Mouse (Mus musculus) midbrain, postnatal 0 days (tissue): ENCODE measurements around the gene Lins1. TPM values are rescaled to one million over a fixed set of nuclear protein-coding genes. Genes with fewer than 3 reads are reported as not detected.

Experiments used
- ATAC-seq: fragments of 200-750 bp; cut with Nextera tagmentation; 2 replicates; pipeline ENCODE4 v1.8.0; 2017; ENCODE audit warnings: moderate number of reproducible peaks, mild to moderate bottlenecking, moderate TSS enrichment, moderate library complexity; ENCODE audit not compliant: low FRiP score
- DNase-seq: peaks from one replicate; pipeline ENCODE4 v3.0.0-alpha.2; 2015; ENCODE audit warnings: low spot score
- H3K27ac ChIP-seq: fragments of 300-500 bp; sonication (generic); 2 replicates; pipeline ENCODE4 v1.5.1; 2014; ENCODE audit warnings: low read depth, mild to moderate bottlenecking, low read length, mixed read lengths
- H3K27me3 ChIP-seq: fragments of 300-500 bp; sonication (generic); 2 replicates; pipeline ENCODE4 v1.6.1; 2014; ENCODE audit warnings: low read length, control low read depth, mixed read lengths; ENCODE audit not compliant: insufficient read depth
- H3K36me3 ChIP-seq: fragments of 300-500 bp; sonication (generic); 2 replicates; pipeline ENCODE4 v1.6.1; 2014; ENCODE audit warnings: low read length, control low read depth, mixed read lengths; ENCODE audit not compliant: insufficient read depth
- H3K4me1 ChIP-seq: fragments of 300-500 bp; sonication (generic); 2 replicates; pipeline ENCODE4 v1.6.1; 2014; ENCODE audit warnings: mild to moderate bottlenecking, control low read depth, antibody characterized with exemption, low read length, mixed read lengths; ENCODE audit not compliant: insufficient read depth
- H3K4me2 ChIP-seq: fragments of 300-500 bp; sonication (generic); 2 replicates; pipeline ENCODE4 v1.6.1; 2014; ENCODE audit warnings: low read depth, mild to moderate bottlenecking, low read length, mixed read lengths; ENCODE audit not compliant: poor library complexity, severe bottlenecking
- H3K4me3 ChIP-seq: fragments of 300-500 bp; sonication (generic); 2 replicates; pipeline ENCODE4 v1.5.1; 2014; ENCODE audit warnings: low read depth, mild to moderate bottlenecking, low read length, moderate library complexity
- H3K9ac ChIP-seq: fragments of 300-500 bp; sonication (generic); replicated peaks from 2 replicates; pipeline ENCODE4 v1.6.1; 2014; ENCODE audit warnings: mild to moderate bottlenecking, low read length, moderate library complexity, mixed read lengths; ENCODE audit not compliant: poor library complexity, severe bottlenecking
- H3K9me3 ChIP-seq: fragments of 300-500 bp; sonication (generic); 2 replicates; pipeline ENCODE4 v1.6.1; 2016; ENCODE audit warnings: low read length, control low read depth
- CTCF ChIP-seq: IDR thresholded peaks from 2 replicates; pipeline ENCODE4 v1.5.1; 2016; ENCODE audit warnings: antibody characterized with exemption, mild to moderate bottlenecking
- WGBS: fragments of 180-500 bp; shearing (Covaris S2); extraction: QIAGEN DNeasy Blood & Tissue Kit; methylation state at CpG from one replicate; pipeline ENCODE4 v1.1.7; 2014; 5-methylcytosine and 5-hydroxymethylcytosine counted together
- polyA plus RNA-seq: library from polyadenylated mRNA; unstranded; fragments of >200 nt; fragmentation: Nextera tagmentation; extraction: Ambion mirVana; gene quantifications from 2 replicates; pipeline ENCODE4 v1.2.1, GENCODE M21; 2015
- total RNA-seq: library from RNA; depleted of rRNA; stranded (reverse); fragments of >200 nt; gene quantifications from 2 replicates; pipeline ENCODE4 v1.2.3, GENCODE M21; 2014

Gene Lins1
- total and polyA plus RNA-seq, 2 experiments from 2014 or later, result 12.9 to 17.9 TPM

GRCm38 (mm10) chr7:66675800-66676199 lies 13.9 kb upstream of the Lins1 start:
- Histone ChIP-seq H3K4me3 (no peak overlapping the region), H3K27ac (no peak overlapping the region), H3K4me2 (no peak overlapping the region), H3K36me3 (peaks cover 64% of the 10 kb centered on the region), H3K9ac (no peak overlapping the region), H3K4me1 (no peaks in the 10 kb centered on the region), H3K9me3 (no peaks in the 10 kb centered on the region), H3K27me3 (no peaks in the 10 kb centered on the region)
- TF ChIP-seq CTCF, result no peak
- 92% methylated on average over 2 of the region's 2 CpGs for WGBS
- DNase-seq, result no peak
- ATAC-seq, result no peak

- ATAC-seq (no peak), DNase-seq (no peak)
- no peaks in the 10 kb centered on the region for H3K9me3 ChIP-seq
- peaks cover 34% of the 10 kb centered on the region for H3K36me3 ChIP-seq
- no peaks in the 10 kb centered on the region for H3K27me3 ChIP-seq
- no peak for TF ChIP-seq CTCF
- no peak overlapping the region for H3K27ac ChIP-seq
- no peak overlapping the region for H3K9ac ChIP-seq
- WGBS, result 92% methylated on average over 5 of the region's 5 CpGs
- no peak overlapping the region for H3K4me3 ChIP-seq
- H3K4me1 ChIP-seq, result no peaks in the 10 kb centered on the region
- H3K4me2 ChIP-seq, result no peak overlapping the region
These were observed 7.4 kb upstream of the Lins1 start for GRCm38 (mm10) chr7:66682119-66682863.

GRCm38 (mm10) chr7:66688721-66689120 lies 968 bp upstream of the Lins1 start:
- Histone ChIP-seq H3K9ac (peak overlapping the region; percentile 66), H3K36me3 (peaks cover 5% of the 10 kb centered on the region; the same call in 1 of the 2 replicates), H3K4me1 (no peaks in the 10 kb centered on the region; the same call in 1 of the 2 replicates), H3K27me3 (no peaks in the 10 kb centered on the region), H3K4me3 (peak overlapping the region; percentile 51), H3K9me3 (no peaks in the 10 kb centered on the region), H3K4me2 (peak overlapping the region; percentile 96), H3K27ac (no peak overlapping the region)
- no peak for ATAC-seq
- no peak for TF ChIP-seq CTCF
- under 1% methylated on average over 5 of the region's 5 CpGs for WGBS
- no peak for DNase-seq

DNA sequence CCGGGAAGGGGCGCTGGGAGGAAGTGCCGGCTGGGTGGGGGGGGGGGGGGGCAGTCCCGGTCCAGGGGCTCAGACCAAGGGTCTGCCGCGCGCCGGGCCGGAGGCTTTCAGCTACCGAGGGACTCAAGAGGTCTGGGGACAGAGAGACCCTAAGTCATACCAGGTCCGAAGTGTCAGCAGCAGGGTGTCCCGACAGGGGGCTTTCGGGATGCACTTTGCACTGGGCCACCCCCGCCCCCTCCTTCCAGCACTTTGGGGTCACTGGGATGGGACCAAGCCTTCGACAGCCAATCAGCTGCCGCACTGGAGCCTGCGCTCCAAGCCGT lies 432 bp upstream of the Lins1 start, which contains the start of gene Asb7:
Asb7 (minus strand) TSS at position 303 of the 326 bp plus-strand sequence.
- 2% methylated on average over 17 of the region's 18 CpGs for WGBS
- TF ChIP-seq CTCF, result no peak; the same call in 1 of the 2 replicates
- Histone ChIP-seq H3K4me3 (peak within 1 kb of the TSS; percentile 51), H3K36me3 (peaks cover 5% of the 10 kb centered on the region; the same call in 1 of the 2 replicates), H3K27ac (peak within 1 kb of the TSS; percentile 95), H3K4me2 (peak within 1 kb of the TSS; percentile 96), H3K9ac (peak within 1 kb of the TSS; percentile 72), H3K9me3 (no peaks in the 10 kb centered on the region), H3K4me1 (no peaks in the 10 kb centered on the region; the same call in 1 of the 2 replicates), H3K27me3 (no peaks in the 10 kb centered on the region)
- DNase-seq, result no peak
- ATAC-seq, result no peak

DNA sequence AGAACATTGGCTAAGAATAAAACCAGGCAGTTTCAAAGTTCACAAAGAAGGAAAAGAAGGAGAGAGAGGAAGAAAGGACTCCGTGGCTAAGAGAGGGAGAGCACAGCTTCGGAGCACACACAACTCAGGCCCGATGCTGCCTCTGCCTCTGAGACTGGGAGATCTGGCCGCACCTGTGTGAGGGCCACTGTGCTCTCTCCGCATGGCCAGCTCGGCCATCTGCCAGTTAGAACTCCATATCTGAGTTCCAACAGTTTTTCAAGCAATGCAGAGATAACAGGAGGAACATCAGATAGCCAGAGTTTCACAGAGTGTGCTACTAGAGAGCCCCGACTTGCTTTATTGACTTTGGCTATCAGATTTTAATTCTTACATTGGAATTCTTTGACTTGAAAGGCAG lies 4.8 kb downstream of the Lins1 start:
- H3K9me3 ChIP-seq, result no peaks in the 10 kb centered on the region
- H3K36me3 ChIP-seq, result no peaks in the 10 kb centered on the region
- H3K4me1 ChIP-seq, result no peaks in the 10 kb centered on the region
- no peak overlapping the region for H3K4me2 ChIP-seq
- TF ChIP-seq CTCF, result no peak
- H3K9ac ChIP-seq, result no peak overlapping the region
- H3K27me3 ChIP-seq, result no peaks in the 10 kb centered on the region
- H3K27ac ChIP-seq, result no peak overlapping the region
- WGBS, result 72% methylated on average over 7 of the region's 7 CpGs
- no peak overlapping the region for H3K4me3 ChIP-seq
- no peak for DNase-seq
- ATAC-seq, result no peak

DNA sequence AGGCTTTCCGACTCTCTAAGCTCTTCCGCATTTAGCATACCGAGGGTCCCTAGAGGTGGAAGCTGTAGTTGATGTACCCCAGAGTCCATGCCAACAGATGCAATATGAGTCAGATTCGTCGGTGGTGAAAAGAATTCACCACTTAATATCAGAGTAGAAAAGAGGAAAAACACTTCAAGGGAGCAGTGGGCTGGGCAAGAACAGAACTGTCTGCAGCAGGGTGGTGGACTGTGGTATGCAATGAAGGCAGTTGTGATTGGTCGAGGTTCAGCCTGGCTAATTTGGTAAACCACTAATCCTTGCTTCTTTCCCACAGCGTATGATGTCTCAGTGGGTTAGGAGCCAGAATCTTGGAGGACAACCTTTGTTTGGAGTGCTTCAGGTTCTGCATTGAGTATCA lies 13.0 kb downstream of the Lins1 start:
- 93% methylated on average over 7 of the region's 7 CpGs for WGBS
- no peaks in the 10 kb centered on the region for H3K9me3 ChIP-seq
- H3K27ac ChIP-seq, result no peak overlapping the region
- TF ChIP-seq CTCF, result no peak
- no peak for DNase-seq
- no peak for ATAC-seq
- peaks cover 19% of the 10 kb centered on the region for H3K36me3 ChIP-seq
- no peaks in the 10 kb centered on the region for H3K27me3 ChIP-seq
- no peaks in the 10 kb centered on the region for H3K4me1 ChIP-seq
- H3K4me2 ChIP-seq, result no peak overlapping the region
- H3K9ac ChIP-seq, result no peak overlapping the region
- H3K4me3 ChIP-seq, result no peak overlapping the region
